Mouse (Mus musculus) embryonic facial prominence, embryonic 14.5 days (tissue): ENCODE results near the gene Smim20. TPM values are rescaled to one million over a fixed set of nuclear protein-coding genes. Genes with fewer than 3 reads are reported as not detected.

Experiments used
- ATAC-seq: fragments of 200-750 bp; cut with Nextera tagmentation; 2 replicates; pipeline ENCODE4 v1.8.0; 2017; ENCODE audit warnings: low read depth, moderate number of reproducible peaks, moderate TSS enrichment
- DNase-seq: peaks from one replicate; pipeline ENCODE4 v3.0.0-alpha.2; 2015; ENCODE audit warnings: low spot score
- H3K27ac ChIP-seq: fragments of 300-500 bp; sonication (generic); replicated peaks from 2 replicates; pipeline ENCODE4 v1.5.1; 2014; ENCODE audit warnings: low read depth, mild to moderate bottlenecking, low read length, moderate library complexity
- H3K27me3 ChIP-seq: fragments of 300-500 bp; sonication (generic); replicated peaks from 2 replicates; pipeline ENCODE4 v1.6.1; 2014; ENCODE audit warnings: low read length; ENCODE audit not compliant: control insufficient read depth, insufficient read depth
- H3K36me3 ChIP-seq: fragments of 300-500 bp; sonication (generic); 2 replicates; pipeline ENCODE4 v1.6.1; 2014; ENCODE audit warnings: low read length, mixed read lengths; ENCODE audit not compliant: control insufficient read depth, insufficient read depth
- H3K4me1 ChIP-seq: fragments of 300-500 bp; sonication (generic); 2 replicates; pipeline ENCODE4 v1.6.1; 2014; ENCODE audit warnings: antibody characterized with exemption, low read length; ENCODE audit not compliant: control insufficient read depth, insufficient read depth
- H3K4me2 ChIP-seq: fragments of 300-500 bp; sonication (generic); 2 replicates; pipeline ENCODE4 v1.6.1; 2014; ENCODE audit warnings: low read depth, mild to moderate bottlenecking, low read length, moderate library complexity, mixed read lengths
- H3K4me3 ChIP-seq: fragments of 300-500 bp; sonication (generic); 2 replicates; pipeline ENCODE4 v1.5.1; 2014; ENCODE audit warnings: low read depth, mild to moderate bottlenecking, low read length
- H3K9ac ChIP-seq: fragments of 300-500 bp; sonication (generic); 2 replicates; pipeline ENCODE4 v1.6.1; 2014; ENCODE audit warnings: low read depth, mild to moderate bottlenecking, low read length, moderate library complexity, mixed read lengths
- H3K9me3 ChIP-seq: fragments of 300-500 bp; sonication (generic); 2 replicates; pipeline ENCODE4 v1.6.1; 2016; ENCODE audit warnings: low read length; ENCODE audit not compliant: control insufficient read depth
- WGBS: fragments of 180-500 bp; shearing (Covaris S2); extraction: QIAGEN DNeasy Blood & Tissue Kit; methylation state at CpG from one replicate; pipeline ENCODE4 v1.1.7; 2014; 5-methylcytosine and 5-hydroxymethylcytosine counted together
- polyA plus RNA-seq: library from polyadenylated mRNA; unstranded; fragments of >200 nt; fragmentation: Nextera tagmentation; extraction: Ambion mirVana; gene quantifications from 2 replicates; pipeline ENCODE4 v1.2.1, GENCODE M21; 2014

Gene Smim20
- polyA plus RNA-seq, 1 experiment from 2014 or later: 96.7 TPM

DNA sequence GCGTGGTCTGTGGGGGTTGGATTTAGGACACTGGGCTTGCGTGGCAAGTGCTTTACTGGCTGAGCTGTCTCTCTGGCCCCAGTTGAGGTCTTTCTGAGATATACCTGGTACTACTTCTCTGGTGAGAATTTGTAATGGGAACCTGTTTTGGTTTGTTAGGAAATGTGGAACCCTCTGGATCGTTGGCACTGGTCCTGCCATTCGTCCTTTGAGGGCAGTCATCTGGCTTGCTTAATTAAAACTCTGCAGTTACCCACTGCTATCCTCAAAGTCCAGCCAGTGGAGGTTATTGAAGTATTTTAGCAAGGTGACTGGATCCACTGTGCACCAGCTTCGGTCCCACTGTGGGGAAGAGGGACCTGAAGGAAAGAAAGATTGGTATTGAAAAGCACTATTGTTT lies 2.9 kb downstream of the Smim20 start:
- H3K27me3 ChIP-seq: no peaks in the 10 kb centered on the region
- H3K27ac ChIP-seq: no peak overlapping the region
- H3K4me1 ChIP-seq: peaks cover 5% of the 10 kb centered on the region; the same call in 1 of the 2 replicates
- no peak overlapping the region for H3K4me3 ChIP-seq
- H3K9me3 ChIP-seq: no peaks in the 10 kb centered on the region
- WGBS: 86% methylated on average over 5 of the region's 5 CpGs
- no peak for ATAC-seq
- no peak for DNase-seq
- H3K9ac ChIP-seq: no peak overlapping the region
- no peak overlapping the region for H3K4me2 ChIP-seq
- H3K36me3 ChIP-seq: no peaks in the 10 kb centered on the region

DNA sequence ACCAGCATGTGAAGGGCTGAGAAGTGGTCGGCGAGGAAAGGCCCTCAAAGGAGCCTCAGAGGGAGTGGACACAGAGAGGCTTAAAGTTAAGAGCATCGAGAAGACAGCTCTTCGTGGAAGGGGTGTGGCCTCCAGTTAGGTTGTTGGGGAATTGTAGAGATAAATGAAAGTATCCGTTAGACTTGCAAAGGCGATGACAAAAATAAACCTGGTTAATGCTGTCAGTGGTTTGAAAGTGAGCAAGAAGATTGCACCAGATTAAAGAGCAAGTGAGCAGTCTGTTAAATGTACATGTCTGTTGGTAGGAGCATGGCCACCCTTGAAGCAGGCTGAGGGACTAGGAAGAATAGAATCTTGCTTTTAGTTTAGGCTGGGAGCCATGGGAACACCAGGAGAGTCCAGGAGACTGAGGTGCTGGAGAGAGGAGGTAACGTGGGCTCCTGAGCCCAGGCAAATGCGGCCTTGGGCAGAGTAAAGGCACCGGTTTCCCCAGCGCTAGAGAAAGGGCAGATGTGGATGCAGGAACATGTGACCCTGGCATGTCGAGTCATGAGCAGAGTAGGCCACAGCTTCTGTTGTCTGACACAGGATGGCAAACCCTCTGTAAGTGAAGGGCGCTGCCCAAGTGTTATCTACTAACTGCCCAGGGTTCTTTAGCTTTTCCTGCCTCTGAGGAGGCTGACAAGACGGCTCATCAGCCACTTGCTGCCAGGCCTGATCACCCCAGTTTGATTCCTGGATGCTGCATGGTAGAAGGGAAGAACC lies 4.2 kb downstream of the Smim20 start:
- H3K27me3 ChIP-seq: no peaks in the 10 kb centered on the region
- H3K9ac ChIP-seq: no peak overlapping the region
- DNase-seq (no peak), ATAC-seq (no peak)
- H3K27ac ChIP-seq: no peak overlapping the region
- no peak overlapping the region for H3K4me2 ChIP-seq
- 87% methylated on average over 13 of the region's 13 CpGs for WGBS
- peaks cover 8% of the 10 kb centered on the region for H3K4me1 ChIP-seq
- H3K4me3 ChIP-seq: no peak overlapping the region
- H3K9me3 ChIP-seq: no peaks in the 10 kb centered on the region
- H3K36me3 ChIP-seq: no peaks in the 10 kb centered on the region

DNA sequence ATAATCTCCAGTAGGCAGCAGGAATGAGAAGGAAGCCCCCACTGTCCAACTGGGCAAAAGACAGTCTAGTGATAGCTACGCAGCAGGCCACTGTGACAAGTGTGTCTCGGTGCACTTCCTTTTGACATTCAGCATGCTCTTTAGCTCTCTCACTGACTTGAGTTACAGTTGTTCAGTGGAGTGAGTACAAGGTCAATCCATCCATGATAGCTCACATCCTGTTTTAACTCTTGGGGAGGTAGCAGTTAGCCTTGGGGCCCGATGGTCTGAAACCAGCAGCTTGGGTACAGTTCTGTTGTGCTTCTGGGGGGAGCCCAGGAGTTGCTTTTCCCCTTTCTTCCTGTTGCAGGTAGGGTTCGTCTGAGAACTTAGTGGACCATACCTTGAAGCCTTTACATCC lies 5.7 kb downstream of the Smim20 start:
- H3K9ac ChIP-seq: no peak overlapping the region

DNA sequence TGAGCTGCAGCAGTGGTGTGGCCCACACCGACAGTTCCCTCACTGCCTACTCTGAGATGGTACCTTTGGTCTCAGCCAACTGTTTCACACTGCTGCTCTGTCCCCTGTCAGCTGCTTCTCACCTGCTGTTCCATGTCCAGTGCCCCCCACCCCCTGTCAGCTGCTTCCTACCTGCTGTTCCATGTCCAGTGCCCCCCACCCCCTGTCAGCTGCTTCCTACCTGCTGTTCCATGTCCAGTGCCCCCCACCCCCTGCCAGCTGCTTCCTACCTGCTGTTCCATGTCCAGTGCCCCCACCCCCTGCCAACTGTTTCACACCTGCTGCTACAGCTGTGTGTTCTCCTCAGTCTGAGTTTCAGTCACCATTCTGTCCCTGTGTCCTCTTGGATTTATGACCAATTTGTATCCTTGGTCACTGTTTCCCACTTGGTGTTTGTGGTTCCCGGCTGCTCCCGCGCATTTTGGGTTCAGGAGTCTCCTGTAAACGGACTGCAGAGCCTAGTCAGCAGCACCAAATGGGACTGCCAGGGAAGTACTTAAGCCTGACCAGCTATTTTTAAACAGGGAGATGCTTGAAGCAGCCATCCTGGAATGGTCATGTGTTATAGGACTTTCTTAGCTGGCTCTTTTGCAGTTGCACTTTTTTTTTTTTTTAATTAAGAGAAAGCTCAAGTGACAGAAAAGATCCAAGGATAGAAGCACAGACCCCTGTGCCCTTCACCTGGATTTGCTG lies 7.0 kb downstream of the Smim20 start:
- H3K27ac ChIP-seq: no peak overlapping the region
- DNase-seq: peak; percentile 45
- peaks cover 13% of the 10 kb centered on the region; the same call in 1 of the 2 replicates for H3K36me3 ChIP-seq
- H3K9ac ChIP-seq: no peak overlapping the region
- ATAC-seq: peak; percentile 35; the same call in 1 of the 2 replicates
- H3K9me3 ChIP-seq: no peaks in the 10 kb centered on the region
- H3K4me1 ChIP-seq: peaks cover 8% of the 10 kb centered on the region
- no peaks in the 10 kb centered on the region for H3K27me3 ChIP-seq
- no peak overlapping the region for H3K4me3 ChIP-seq
- no peak overlapping the region for H3K4me2 ChIP-seq
- 83% methylated on average over 5 of the region's 5 CpGs for WGBS

More for the DNA sequence above, 5.7 kb downstream of the Smim20 start:
- 89% methylated on average over 4 of the region's 4 CpGs for WGBS
- Histone ChIP-seq H3K9me3 (no peaks in the 10 kb centered on the region), H3K4me2 (no peak overlapping the region), H3K27me3 (no peaks in the 10 kb centered on the region), H3K4me1 (peaks cover 8% of the 10 kb centered on the region), H3K36me3 (0 out of 2 replicates have a peak, but pooled peaks cover 1% of the 10 kb centered on the region), H3K27ac (no peak overlapping the region), H3K4me3 (no peak overlapping the region)
- no peak for DNase-seq
- ATAC-seq: no peak

DNA sequence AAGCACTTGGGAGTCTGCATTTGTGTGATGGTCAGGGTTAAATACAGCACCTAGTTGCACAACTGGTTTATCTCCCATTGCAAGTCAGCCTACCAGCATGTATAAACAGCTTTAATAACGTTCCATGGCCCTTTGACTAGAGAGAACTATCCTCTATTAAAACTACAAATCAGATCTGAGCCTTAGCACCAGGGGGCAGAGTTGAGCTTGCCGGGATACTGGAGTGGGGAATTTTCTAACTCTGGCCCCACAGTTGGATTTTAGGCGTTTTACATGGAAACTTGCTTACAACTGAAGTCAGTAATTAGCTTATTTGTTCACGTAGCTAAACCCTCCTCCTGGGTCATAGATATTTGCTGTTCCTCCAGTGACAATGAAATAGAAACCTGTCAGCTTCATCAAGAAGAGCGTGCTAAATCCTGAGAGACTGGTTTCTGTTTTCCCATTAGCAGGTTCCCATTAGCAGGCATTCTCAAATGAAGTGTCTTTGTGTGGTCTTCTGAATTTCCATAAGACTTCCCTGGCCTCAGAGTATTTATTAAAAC lies 8.0 kb downstream of the Smim20 start:
- H3K27me3 ChIP-seq: no peaks in the 10 kb centered on the region
- no peak overlapping the region for H3K4me2 ChIP-seq
- peaks cover 8% of the 10 kb centered on the region for H3K4me1 ChIP-seq
- peaks cover 18% of the 10 kb centered on the region; the same call in 1 of the 2 replicates for H3K36me3 ChIP-seq
- ATAC-seq (peak; percentile 38), DNase-seq (peak; percentile 45)
- no peak overlapping the region for H3K9ac ChIP-seq
- H3K4me3 ChIP-seq: no peak overlapping the region
- H3K9me3 ChIP-seq: no peaks in the 10 kb centered on the region
- H3K27ac ChIP-seq: no peak overlapping the region
- 37% methylated on average over 5 of the region's 5 CpGs for WGBS

DNA sequence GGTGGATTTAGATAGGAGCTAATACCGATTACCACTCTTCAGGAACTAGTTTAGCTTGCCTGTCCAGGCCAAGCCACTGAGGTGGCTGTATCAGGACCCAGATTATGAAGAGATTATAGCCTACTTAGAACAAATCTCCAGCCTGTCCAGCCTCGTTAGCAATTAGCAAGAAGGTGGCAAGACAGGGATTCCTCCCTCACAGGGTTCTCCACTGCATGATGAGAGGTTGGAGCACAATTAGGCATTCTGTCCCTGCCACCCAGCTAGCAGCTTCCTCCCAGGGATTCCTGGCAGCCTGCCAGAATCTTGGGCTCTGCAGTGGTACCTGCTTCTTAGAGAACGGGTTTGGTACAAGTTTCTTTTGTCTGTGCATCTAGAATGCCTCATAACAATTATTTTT lies 8.5 kb downstream of the Smim20 start:
- ATAC-seq (peak; percentile 75), DNase-seq (peak; percentile 82)
- Histone ChIP-seq H3K9ac (no peak overlapping the region), H3K4me1 (peaks cover 8% of the 10 kb centered on the region), H3K4me2 (no peak overlapping the region), H3K27ac (no peak overlapping the region), H3K27me3 (no peaks in the 10 kb centered on the region), H3K9me3 (no peaks in the 10 kb centered on the region), H3K36me3 (peaks cover 18% of the 10 kb centered on the region; the same call in 1 of the 2 replicates), H3K4me3 (no peak overlapping the region)
- 52% methylated on average over 3 of the region's 3 CpGs for WGBS

DNA sequence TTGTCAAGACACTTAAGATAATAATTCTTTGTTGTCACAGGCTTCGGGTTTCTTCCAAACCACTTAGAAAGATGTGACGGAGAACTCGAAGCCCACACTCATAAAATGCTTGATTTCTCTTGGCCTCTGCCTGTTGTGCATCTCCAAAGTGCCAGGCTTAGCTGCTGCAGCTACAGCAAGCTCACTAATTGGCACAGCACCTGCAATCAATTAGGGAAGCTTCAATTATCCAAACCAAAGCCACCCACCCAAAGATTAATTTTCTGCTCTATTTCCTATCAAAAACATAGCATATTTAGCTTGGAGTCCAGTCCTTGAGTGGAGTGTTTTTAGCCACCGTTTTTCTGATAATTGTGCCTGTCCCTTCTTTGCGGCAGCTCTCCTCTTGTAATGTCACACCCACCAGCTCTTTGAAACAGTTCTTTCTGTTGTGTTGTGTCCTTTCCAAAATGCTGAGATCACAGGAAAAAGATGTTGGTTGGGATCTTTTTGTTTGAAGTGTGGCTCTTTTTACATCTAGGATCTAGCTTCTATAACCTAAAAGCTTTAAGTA lies 9.7 kb downstream of the Smim20 start:
- H3K4me1 ChIP-seq: peaks cover 8% of the 10 kb centered on the region
- 31% methylated on average over 5 of the region's 5 CpGs for WGBS
- ATAC-seq (no peak), DNase-seq (peak; percentile 81)
- H3K27ac ChIP-seq: no peak overlapping the region
- no peaks in the 10 kb centered on the region for H3K9me3 ChIP-seq
- H3K27me3 ChIP-seq: no peaks in the 10 kb centered on the region
- no peak overlapping the region for H3K9ac ChIP-seq
- no peak overlapping the region for H3K4me2 ChIP-seq
- peaks cover 18% of the 10 kb centered on the region; the same call in 1 of the 2 replicates for H3K36me3 ChIP-seq
- H3K4me3 ChIP-seq: no peak overlapping the region

DNA sequence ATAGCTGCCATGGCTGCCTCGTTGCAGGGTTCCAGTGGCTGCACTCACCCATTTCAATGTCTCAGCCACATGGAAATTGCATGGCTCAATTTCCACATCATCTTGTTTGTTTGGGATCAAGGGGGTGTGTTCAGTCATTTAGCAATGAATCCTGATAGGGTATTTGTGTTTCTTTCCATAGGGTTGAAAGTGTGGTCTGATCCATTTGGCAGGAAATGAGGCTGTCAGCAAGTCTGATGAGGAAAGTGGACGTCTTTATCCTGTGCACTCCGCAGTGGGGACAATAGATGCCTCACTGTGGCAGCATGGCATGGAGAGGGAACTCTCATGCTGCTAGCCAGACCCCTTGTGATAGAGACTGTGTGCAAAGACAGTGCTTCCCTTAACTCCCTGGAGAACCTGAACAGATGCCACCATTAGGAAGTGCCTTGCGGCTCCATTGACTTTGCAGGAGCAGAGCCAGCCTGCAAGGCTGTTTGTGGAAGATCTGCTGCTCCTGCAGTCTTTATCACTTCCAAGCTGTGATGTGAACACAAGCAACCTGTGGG lies 10.9 kb downstream of the Smim20 start:
- Histone ChIP-seq H3K4me1 (peaks cover 8% of the 10 kb centered on the region), H3K9ac (no peak overlapping the region), H3K4me3 (no peak overlapping the region), H3K9me3 (no peaks in the 10 kb centered on the region), H3K27ac (no peak overlapping the region), H3K36me3 (peaks cover 18% of the 10 kb centered on the region; the same call in 1 of the 2 replicates), H3K4me2 (no peak overlapping the region), H3K27me3 (no peaks in the 10 kb centered on the region)
- WGBS: 57% methylated on average over 4 of the region's 4 CpGs
- ATAC-seq (no peak), DNase-seq (no peak)
